Mouse (Mus musculus) retina, postnatal 7 days (tissue): Measurements from ENCODE around the gene Tbc1d16.
A peak's percentile ranks its signal among the peaks of the same experiment; 100 is the strongest.

Experiments used
- DNase-seq: peaks from one replicate; pipeline ENCODE4 v3.0.0-alpha.2; 2012; ENCODE audit warnings: low read depth, low spot score

The Tbc1d16 gene

DNA sequence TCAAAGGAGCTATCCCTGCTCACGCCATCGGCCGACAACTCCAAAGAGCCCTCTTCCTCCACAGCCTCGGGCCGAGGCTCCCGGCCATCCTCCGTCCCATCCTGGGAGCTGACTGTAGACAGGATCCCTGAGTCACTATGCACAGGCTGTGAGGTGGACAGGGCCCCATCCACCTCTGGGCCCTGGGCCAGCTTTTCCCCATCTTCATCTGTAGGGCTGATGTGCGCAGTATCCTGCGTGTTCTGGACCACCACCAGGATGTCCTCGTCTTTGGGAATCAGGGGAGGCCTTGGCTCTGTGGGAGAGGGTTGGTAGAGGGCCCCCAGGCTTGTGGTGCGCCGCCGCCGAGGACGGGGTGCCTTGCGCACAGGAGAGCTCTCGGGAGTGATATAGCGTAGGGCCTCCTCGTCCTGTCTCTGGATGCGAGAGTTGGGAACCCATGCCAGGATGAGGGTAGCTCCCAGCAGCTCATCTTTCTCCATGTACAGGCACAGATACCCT is 19.4 kb downstream of the Tbc1d16 start:
- no peak for DNase-seq

DNA sequence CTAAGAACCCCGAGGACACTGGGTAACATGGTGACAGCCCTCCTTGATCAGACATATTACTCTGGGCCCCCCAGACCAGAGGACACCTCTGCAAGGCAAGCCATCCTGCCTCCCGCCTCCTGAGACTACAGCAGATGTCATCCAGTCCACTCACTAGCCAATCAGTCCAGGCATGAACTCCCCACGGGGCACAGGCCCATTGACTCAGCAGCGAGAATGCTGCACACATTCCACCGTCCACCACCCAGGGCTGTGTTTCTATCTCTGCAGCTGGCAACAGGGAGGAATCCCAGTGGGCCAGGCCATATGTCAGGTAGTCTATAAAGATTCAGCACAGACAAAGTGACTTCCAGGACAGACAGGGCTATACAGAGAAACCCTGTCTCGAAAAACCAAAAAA is 20.3 kb downstream of the Tbc1d16 start:
- DNase-seq = no peak

DNA sequence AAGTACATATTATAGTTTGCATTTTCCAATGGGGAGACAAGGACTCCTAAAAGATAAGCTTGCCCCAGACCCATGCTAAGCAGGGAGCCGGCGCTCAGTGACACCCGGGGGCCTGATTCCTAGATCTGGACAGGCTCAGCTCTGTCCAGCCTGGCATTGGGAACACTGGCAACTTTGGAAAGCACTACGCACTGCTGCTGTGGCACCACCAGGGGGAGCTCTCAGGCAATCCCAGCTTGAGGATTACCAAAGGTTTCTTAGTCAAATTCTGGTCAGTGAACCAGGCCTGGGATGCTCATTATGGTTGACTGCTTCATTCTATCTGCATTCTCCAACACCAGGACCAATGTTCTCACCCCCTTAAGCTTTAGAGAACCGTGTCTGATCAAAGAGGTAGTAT is 21.7 kb downstream of the Tbc1d16 start:
- no peak for DNase-seq

DNA sequence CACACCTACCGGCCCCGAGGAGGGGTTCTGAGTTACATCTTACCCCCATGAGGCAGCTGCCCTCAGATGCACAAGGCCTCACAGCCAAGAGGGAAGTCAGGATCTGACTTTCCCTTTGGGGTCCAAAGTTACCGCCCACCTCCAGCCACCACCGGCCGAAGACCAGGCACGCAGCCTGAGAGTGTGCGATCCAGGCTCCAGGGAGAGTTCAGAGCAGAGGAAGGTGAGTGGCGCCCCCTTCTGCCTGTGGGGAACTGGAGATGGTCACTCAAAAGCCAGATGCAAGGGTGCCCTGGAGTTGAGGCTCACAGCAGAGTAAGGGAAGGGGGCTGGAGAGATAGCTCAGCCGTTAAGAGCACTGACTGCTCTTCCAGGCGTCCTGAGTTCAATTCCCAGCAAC is 22.6 kb downstream of the Tbc1d16 start:
- no peak for DNase-seq

DNA sequence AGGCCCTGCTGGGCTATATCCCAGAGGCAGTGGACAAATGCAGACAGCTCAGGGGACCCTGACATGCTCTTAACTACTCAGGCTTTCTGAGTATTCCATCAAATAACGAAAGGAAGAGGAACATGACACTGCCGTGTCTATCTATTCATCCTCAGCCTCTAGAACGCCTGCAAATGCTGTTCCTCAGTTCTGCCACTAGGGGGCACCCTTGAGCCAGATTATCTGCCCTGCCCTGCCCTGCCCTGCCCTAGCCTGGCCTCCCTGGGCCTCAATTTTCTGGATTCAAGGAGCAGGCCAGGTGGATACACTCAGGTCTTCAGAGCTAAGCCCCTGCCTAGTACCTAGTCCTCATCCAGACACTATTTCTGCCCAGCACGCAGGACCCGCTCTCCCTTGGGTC is 24.9 kb downstream of the Tbc1d16 start:
- no peak for DNase-seq

DNA sequence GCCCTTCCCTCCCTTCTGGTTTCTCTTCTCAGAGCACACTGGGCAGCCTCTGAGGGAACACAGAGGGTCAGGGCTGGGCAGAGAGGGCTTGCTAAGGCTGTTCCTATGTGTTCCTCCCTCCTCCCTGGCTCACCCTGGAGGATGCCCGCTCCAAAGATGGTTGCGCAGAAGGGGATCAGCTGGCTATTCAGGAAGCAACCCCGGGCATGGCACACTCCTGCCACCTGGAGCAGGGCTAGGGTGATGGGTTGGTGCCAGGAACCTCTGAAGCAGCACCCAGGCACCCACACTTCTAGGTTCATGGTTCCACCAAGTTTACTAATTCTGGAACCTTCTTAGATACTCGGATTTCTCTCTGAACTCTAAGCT is 29.1 kb downstream of the Tbc1d16 start:
- no peak for DNase-seq

DNA sequence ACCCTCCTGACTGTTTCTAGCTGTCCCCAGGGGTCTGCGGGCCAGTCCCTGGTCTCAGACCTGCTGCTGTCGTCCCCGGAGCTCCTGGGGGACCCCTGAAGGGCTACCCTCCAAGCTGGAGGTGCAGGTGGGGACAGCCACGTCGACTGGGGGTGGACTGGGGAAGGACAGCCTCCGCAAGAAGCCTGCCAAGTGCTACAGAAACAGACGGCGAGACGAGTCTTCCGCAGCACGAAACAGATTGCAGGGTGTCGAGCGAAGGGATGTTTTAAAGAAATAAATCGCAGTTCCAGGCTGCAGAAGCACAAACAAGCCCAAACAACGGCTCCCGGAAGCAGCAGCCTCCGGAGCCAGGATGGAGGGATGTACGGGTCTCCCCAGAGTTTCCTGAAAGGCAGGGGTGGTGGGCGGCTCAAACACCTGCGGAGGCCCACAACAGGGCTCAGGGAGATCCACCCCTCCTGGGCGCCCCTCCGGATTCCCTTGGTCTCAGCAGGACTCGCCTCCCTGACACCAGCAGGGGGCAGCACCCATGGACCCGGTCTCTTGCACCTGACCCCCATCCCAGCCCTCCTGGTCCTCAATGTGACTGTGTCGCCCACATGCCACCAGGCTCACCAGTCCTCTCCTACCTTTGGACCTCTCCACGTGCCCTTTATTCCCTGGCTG is 29.6 kb downstream of the Tbc1d16 start:
- no peak for DNase-seq

DNA sequence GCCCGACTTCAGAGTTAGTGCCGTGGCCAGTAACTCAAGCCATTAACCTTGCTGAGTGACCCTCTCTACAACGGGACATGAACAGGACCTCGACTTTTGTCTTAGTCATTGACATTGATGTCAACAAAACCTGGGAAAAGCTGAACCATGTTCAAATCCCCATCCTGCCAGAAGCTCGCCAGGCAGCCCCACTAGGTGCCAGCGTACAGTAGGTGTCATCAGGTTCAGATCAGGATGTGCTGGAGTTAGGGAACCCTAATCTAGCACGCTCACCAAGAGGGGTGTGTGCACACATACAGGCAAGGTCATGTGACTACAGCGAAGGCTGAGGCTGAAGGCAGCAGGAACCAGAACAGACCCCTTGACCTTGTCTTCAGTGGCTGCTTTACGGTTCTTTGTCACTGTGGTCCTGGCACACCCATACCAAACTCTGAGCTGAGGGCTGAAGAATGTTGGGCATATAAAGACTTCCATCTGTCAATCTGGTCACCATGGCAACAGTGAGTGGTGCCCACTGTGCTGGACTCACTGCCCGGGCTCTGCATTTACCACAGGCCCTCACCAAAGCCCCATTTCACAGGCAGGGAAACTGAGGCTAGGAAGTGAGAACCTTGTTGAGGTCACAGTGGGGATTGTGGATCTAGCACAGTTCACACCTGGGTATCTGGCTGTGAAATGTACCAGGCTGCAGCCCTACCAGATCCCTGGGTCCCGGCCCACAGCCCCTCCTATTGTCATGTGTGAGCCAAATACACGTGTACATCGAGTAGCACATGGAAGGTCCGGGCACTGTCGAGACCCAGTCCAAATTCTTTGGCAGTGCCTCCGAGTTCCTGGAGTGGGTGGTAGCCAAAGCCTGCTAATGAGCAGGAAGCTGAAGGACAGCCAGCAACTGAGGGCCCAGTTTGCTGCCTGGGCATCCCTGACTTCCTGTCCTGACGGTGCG is 30.4 kb downstream of the Tbc1d16 start:
- no peak for DNase-seq

DNA sequence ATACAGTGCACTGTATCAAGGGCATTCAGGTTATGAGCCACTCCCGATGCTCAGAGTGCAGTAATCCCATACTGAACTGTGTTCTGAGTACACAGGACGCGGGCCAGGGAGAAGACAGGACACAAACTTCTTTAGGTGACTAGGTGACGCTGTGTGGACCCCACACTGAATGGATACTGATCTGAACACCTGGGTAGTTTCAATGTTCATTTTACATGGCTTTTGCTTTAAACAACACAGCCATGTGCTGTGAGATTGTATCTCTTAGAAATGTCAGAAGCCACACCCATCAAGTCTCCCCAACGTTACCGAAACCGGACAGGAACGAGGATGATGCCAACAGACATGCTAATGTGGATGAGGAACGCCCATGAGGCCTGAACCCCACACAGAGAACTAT is 35.7 kb downstream of the Tbc1d16 start:
- no peak for DNase-seq

DNA sequence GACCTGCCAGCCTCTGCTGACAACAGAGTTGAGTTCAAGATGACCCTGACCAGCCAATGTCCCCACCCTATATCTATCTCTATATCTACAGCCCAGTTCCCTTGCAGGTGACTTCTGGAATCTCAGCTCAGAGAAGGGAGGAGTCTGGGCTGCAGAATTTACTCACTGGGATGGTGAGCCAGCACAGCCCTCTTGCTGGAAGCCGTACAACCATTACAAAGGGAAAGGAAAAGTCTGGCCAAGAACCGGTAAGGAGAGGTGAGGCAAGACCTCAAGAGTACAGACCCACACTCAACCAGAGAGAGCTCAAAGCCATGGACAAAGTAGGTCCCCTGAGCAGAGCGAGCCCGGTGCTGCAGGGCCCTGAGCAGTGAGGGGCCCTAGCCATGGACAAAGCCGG is 36.1 kb downstream of the Tbc1d16 start:
- no peak for DNase-seq

DNA sequence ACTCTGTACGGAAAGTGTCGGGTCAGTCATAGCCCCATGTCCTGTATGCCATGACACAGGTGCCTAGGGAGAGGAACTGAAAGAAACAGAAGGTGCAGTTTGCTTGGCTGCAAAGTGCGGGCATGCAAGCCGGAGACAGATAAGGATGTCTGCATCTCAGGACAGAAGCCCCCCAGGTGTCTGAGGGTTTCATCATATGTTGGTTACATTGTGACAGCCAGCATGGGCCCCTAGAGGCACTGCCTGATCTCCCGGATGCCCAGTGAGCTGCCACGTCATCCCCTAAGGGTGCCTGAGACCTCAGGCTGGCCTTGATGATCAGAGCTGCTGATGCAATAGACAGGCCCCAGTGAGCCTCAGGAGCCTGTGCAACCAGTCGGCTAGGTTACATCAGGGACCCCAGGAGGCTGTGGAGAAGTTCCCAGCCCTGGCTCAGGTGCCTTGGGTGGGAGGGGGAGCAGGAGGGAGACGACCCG is 36.7 kb downstream of the Tbc1d16 start:
- DNase-seq = no peak

DNA sequence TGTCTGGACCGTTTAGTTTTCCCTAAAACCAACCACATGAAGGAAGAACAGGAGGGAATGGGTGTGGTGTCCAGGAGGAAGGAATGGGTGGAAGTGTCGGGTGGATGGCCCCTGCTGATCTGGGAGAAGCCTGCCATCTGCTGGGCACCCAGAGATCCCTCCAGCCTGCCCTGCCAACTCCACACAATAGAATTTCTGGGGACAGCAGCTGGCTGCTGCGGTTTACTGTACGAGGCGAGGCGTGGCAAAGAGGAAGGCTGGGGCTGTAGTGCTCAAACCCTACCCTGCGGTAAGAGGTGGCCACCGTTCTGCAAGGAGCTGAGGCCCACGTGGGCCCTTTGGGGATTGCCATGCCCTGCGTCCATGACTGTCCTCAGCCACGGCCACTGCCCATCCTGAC is 37.8 kb downstream of the Tbc1d16 start:
- peak; percentile 53 for DNase-seq

DNA sequence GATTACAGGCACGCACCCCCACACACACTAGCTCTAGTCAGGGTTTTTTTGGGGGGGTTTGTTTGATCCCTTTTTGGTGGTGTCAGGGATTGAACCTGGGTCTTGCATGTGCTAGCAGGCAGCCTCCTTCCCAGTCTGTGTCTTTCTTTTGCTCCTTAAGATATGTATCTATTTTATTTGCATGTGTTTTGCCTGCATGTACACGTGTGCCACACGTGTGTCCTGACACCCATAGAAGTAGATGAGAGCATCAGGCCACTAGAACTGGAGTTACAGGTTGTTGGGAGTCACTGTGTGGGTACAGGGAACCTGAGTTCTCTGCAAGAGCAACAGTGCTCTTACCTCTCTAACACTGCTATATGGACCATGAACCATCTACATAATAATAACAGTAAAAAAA is 39.0 kb downstream of the Tbc1d16 start:
- DNase-seq = no peak

DNA sequence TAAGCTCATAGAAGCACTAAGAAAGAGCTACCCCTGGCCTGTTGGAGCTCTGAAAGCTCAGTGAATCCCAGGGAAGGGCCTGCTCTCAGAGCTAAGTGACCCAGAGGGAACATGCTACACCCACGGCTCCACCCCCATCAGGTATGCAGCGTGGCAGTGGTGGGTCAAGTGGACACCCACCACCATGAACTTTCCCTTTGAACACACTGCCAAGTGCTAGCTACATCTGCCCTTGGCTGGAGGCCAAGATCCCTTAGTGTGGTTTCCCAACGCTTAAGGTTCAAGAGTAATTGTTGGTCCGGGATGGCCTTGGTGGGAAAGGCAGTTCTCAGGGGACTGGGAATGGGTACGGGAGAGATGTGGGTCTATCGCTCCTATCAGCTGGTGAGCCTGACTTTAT is 39.9 kb downstream of the Tbc1d16 start:
- DNase-seq = no peak

DNA sequence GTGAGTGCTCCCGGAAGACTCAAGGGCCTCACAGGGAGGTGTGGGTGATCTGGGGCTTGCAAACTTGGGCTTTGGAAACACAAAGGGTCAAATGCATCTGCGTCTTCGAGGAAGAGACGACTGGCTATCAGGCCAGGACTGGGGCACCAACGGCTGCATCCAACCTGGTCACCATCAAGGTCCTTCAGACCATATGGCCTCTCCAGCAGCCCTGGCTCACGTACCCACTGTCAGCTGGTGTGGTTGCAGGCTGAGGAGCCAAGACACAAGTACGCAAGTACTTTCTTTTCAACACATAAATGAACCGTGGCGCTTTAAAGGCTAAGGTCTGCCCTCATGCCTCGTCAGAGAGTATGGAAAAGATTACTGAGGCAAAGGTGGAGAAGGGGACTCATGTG is 40.5 kb downstream of the Tbc1d16 start:
- no peak for DNase-seq

DNA sequence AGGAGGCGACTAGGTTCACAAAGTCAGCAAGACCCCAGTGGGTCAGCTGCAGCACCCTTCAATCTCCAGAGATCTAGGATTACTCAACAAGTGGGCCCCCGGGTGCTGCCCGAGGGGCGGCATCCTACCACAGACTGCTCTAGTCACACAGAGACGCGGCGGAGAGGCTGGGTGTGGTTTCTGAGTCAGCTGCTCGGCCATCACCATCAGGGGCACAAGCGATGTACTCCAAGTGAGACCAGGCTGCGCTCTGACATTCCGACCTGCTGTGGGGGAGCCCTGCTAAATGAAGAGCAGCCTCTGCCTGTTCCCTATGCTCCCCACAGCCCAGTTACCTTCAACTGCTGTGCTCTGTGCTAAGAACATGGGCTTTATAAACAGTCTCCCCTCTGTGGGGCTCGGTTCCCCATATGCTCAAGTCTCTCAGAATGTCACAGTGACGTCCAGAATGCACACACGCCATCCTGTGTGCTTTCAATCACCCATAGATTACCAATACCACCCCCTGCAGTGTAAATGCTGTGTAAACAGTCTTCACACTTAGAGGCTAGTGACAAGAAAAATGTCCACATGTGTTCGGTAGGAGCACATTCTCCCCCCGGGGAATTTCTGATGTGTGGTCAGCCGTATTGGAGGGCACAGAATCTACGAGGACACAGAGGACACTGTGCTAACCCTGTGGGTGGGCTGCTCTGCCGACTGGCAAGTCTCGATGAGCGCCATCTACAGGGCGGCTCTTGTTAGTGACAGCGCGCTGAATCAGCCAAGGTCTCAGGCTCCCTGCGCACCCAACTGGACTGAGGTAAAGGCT is 41.1 kb downstream of the Tbc1d16 start:
- peak; percentile 76 for DNase-seq

DNA sequence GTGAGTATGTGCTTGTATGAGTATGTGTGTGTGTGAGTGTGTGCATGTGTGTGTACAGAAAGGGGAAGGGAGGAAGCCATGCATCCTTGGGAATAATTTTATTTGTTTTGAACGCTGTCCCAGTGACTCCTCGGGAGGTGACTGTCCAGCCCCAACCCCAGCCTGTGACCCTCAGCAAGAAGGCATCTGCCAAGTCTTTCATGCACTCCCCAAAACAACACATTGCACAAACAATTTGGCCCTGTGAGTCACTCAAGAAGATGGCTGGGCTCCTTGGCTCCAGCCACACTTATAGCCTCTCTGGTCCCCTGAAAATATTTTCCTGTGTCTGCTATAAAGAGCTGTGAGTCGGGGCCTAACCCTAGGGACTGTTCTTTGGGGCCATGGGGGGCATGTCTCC is 41.9 kb downstream of the Tbc1d16 start:
- DNase-seq = no peak

DNA sequence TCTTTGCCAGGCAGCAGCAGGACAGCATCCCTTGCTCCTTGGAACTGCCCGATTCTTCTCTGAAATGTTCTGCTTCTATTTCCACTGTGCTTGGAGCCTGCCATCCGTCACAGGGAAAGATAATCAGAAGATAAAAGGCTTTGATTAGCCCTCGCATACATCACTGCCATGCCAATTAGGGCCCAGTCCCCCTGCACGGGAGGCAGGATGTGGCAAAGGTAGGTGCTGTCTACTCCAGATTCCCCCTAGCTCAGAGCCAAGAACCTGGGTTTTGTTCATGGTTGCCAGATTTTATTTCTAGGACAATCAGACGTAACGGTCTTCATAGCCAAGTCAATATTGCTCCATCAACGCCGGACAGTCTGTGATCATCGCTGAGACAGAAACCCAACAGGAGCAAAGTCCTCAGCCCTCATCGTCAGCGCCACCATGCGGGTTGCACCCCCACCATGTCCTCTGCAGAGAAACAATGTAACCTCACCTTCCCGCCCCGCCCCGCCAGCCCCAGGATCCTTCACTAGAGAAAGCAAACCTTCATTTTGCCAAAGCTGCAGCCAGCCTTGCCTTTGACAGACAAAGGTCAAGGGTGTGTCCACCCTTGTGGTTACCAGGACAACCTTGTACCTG is 44.5 kb downstream of the Tbc1d16 start:
- DNase-seq = no peak

DNA sequence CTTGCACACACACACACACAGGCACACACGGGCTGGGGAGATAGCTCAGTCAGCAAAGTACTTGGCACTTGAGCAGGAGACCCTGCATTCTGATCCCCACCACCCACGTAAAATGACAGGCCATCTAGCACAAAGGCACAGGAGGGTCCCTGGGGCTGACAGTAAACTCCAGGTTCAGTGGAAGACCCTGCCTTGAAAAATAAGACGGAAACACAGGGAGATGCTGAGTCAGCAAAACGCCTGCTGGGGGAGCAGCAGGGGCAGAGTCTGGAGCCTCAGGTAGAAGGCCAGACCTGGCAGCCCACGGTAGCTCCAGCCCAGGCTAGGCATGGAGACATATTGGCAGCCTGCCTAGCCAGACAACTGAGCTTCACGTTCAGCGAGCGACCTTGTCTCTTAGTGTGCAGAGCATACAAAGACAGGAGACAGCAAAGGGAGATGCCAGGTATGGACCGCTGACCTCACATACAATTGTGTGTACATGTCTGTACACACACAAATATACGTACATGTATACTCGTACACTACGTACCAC is 46.4 kb downstream of the Tbc1d16 start:
- DNase-seq = no peak

DNA sequence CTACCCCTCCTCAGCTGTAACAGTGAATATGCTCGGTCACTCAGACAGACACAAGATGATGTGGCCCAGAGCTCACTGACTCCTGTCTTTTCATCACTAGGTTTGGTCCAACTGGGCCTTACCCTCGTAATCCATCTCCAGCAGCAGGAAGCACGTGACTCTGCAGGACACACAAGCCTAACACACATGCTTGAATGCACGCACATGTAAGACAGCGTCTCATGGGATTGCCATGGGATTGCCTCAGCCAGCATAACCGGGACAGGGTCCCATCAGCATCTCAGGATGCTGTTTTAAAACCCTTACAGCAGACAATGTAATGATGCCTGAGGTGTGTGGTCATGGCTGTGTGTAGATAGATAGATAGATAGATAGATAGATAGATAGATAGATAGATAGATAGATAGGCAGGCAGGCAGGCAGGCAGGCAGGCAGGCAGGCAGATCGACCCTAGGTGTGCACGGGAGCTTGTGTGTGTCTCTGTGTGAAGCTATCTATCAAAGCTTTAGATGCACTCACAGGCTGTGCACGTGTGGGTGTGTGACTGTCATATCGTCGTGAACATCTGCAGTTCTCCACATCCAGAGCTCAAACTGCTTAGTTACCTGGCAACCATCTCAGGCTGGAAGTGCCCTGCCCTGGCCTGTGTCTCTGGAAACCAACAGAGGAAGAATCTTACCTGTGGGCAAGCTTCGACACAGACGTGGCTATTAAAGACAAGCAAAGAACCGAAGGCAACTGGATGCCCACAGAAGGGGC is 47.3 kb downstream of the Tbc1d16 start:
- DNase-seq = no peak

DNA sequence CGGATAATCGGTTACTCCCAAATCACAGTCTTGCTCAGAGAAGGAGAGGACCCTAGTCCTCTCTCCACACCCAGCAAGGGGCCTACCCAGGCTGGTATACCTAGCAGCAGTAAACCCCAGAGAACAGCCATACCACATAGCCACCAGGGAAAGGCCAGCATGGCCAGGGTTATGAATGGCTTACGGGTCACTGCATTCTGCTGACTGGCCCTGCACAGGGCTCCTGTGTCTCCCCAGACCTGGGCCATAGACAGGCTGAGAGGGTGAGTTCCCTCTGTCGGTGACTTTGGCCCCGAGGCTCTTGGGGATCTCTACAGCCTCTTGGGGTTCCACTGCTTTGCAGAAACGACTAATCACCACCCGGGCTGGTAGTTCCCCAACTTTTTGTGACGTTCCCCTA is 50.0 kb downstream of the Tbc1d16 start:
- no peak for DNase-seq
